ENCODE assay signal across 25 mouse cellular contexts in genomic region chr4:101213477-101213876, GRCm38 (mm10). TPM values are rescaled to one million over a fixed set of nuclear protein-coding genes. Genes with fewer than 3 reads are reported as not detected.
DNase-seq lines count a peak whose midpoint lies in the region; ATAC-seq and TF ChIP-seq lines count a peak whose summit lies in the region.
"Had no signal": no experiment of that assay in that cellular context is flagged by ENCODE, and none has a peak within 500 bp of the region (broad histone marks: within the 10 kb centered on the region; RNA-seq: fewer than 3 reads in every experiment).

No protein-coding gene starts in this region.

- no peak for TF ChIP-seq POLR2A in bone marrow macrophage, adult 2 months (IDR thresholded peaks at IDR 0.05; ENCODE audit: borderline replicate concordance, low read depth, low read length)

- no peaks in the 10 kb centered on the region for H3K27me3 ChIP-seq in hindbrain, embryonic 14.5 days (ENCODE audit: control insufficient read depth, insufficient read depth, low read length)
- H3K27me3 ChIP-seq: heart, embryonic 15.5 days; intestine, embryonic 15.5 days; limb, embryonic 12.5 days; megakaryocyte, embryonic 14.5 days had no signal

- 0 out of 2 replicates have a peak overlapping the region, but pooled peaks have one; percentile 8 for H3K27ac ChIP-seq in gastrocnemius, adult 2 months
- peak overlapping the region; percentile 44 for H3K27ac ChIP-seq in bone marrow macrophage, adult 2 months (ENCODE audit: insufficient read depth, low read depth, low read length)
- H3K27ac ChIP-seq in hindbrain, embryonic 14.5 days = no peak overlapping the region
- H3K27ac ChIP-seq: heart, adult 2 months; heart, embryonic 15.5 days; hindbrain, embryonic 10.5 days; intestine, embryonic 15.5 days; limb, embryonic 12.5 days; liver, embryonic 14.5 days had no signal

- peaks cover 17% of the 10 kb centered on the region for H3K4me1 ChIP-seq in bone marrow macrophage, adult 2 months (ENCODE audit: control insufficient read depth, insufficient read depth, low read length)
- H3K4me1 ChIP-seq in hindbrain, embryonic 14.5 days (replicated peaks; ENCODE audit: control insufficient read depth, insufficient read depth, low read length) = no peaks in the 10 kb centered on the region
- H3K4me1 ChIP-seq: intestine, embryonic 15.5 days; limb, embryonic 12.5 days had no signal

- 87% methylated on average over 2 of the region's 2 CpGs for WGBS in hindbrain, embryonic 14.5 days

- H3K9me3 ChIP-seq in hindbrain, embryonic 14.5 days (ENCODE audit: control insufficient read depth, low read length) = no peaks in the 10 kb centered on the region
- H3K9me3 ChIP-seq: heart, embryonic 15.5 days; hindbrain, embryonic 10.5 days; intestine, embryonic 15.5 days; limb, embryonic 12.5 days; megakaryocyte, embryonic 14.5 days had no signal

- no peak overlapping the region for H3K4me2 ChIP-seq in hindbrain, embryonic 14.5 days (replicated peaks)
- H3K4me2 ChIP-seq: heart, embryonic 15.5 days; intestine, embryonic 15.5 days; limb, embryonic 12.5 days had no signal

- H3K4me3 ChIP-seq in gastrocnemius, adult 2 months = no peak overlapping the region
- peak overlapping the region; percentile 20 for H3K4me3 ChIP-seq in bone marrow macrophage, adult 2 months (ENCODE audit: insufficient read depth, low read length)
- no peak overlapping the region for H3K4me3 ChIP-seq in hindbrain, embryonic 14.5 days (replicated peaks; ENCODE audit: low read length)
- H3K4me3 ChIP-seq: heart, adult 2 months; heart, embryonic 15.5 days; hindbrain, embryonic 10.5 days; intestine, embryonic 15.5 days; limb, embryonic 12.5 days; megakaryocyte, embryonic 14.5 days; myocyte had no signal

- peak; percentile 49 for ATAC-seq in megakaryocyte, adult 5-6 weeks (ENCODE audit: poor library complexity, severe bottlenecking)
- ATAC-seq in hindbrain, embryonic 14.5 days (ENCODE audit: low FRiP score) = no peak
- ATAC-seq: intestine, embryonic 15.5 days had no signal

- TF ChIP-seq CTCF in gastrocnemius, adult 2 months (IDR thresholded peaks at IDR 0.05) = no peak
- no peak for TF ChIP-seq CTCF in bone marrow macrophage, adult 2 months (IDR thresholded peaks at IDR 0.05; ENCODE audit: low read depth, low read length)

- no peaks in the 10 kb centered on the region for H3K36me3 ChIP-seq in hindbrain, embryonic 14.5 days (replicated peaks; ENCODE audit: control insufficient read depth, insufficient read depth)
- H3K36me3 ChIP-seq: heart, embryonic 15.5 days; hindbrain, embryonic 10.5 days; intestine, embryonic 15.5 days; limb, embryonic 12.5 days had no signal

- H3K9ac ChIP-seq in hindbrain, embryonic 14.5 days = no peak overlapping the region
- H3K9ac ChIP-seq: heart, embryonic 15.5 days; intestine, embryonic 15.5 days; limb, embryonic 12.5 days; liver, embryonic 14.5 days had no signal

- no peak for DNase-seq in gastrocnemius, adult 2 months
- no peak for DNase-seq in gastrocnemius, adult 18-20 months (ENCODE audit: low spot score)
- peak; percentile 26 for DNase-seq in 416B (ENCODE audit: low read depth)
- DNase-seq in urinary bladder, postnatal 14 days (ENCODE audit: low spot score) = no peak
- no peak for DNase-seq in adrenal gland, postnatal 10 days
- no peak for DNase-seq in hindbrain, embryonic 14.5 days (ENCODE audit: low spot score)
- DNase-seq: adrenal gland, adult 2 months; cerebellum, adult 11 months; cerebellum, postnatal 14 days; gastrocnemius, postnatal 10 days; heart, adult 2 months; kidney, adult 9 months; kidney, postnatal 25 days; midbrain, embryonic 14.5 days; right cerebral cortex, postnatal 25 days; thymus, postnatal 4 days had no signal

- intact Hi-C loops in gastrocnemius, adult 2 months (cut with DNase I) = no loop called here

RNA-seq across cellular contexts. Expression of gene Jak1, which starts 51.6 kb away (rescaled TPM):
- 100 to 1,000 TPM in 1 of 2 experiments, 10 to 100 TPM in 1; 89.9 to 134 TPM for total RNA-seq in gastrocnemius, adult 2 months (2021)
- total RNA-seq in gastrocnemius, adult 18-20 months (2021) = 100 to 1,000 TPM in 1 of 2 experiments, 10 to 100 TPM in 1; 96.1 to 106 TPM
- 108 and 127 TPM in 2 replicates for polyA plus RNA-seq in bone marrow macrophage, adult 2 months (2012; ENCODE audit: insufficient read depth, insufficient read length, missing spikeins)
- 105 and 111 TPM in 2 replicates for total RNA-seq in megakaryocyte, adult 5-6 weeks (2015)
- 92.7 and 98.5 TPM in 2 replicates for total RNA-seq in megakaryocyte, adult 5-6 weeks (2017)
- total RNA-seq in adrenal gland, postnatal 10 days (2021) = 100 to 1,000 TPM in 1 of 2 experiments, 10 to 100 TPM in 1; 96.0 to 103 TPM
- 100 and 112 TPM in 2 replicates for polyA plus RNA-seq in hindbrain, embryonic 14.5 days (2014; fragmentation: Nextera tagmentation; extraction: Ambion mirVana)
